Mouse (Mus musculus): ENCODE measurements around the gene Dcbld2. TPM values are rescaled to one million over a fixed set of nuclear protein-coding genes. Genes with fewer than 3 reads are reported as not detected.

Dcbld2 gene
- total and polyA plus RNA-seq, 3 experiments: 2.2 to 3.7 (median 3.3) TPM

GRCm38 (mm10) chr16:58481219-58481905 is 73.1 kb downstream of the Dcbld2 start (continued):
- peak; percentile 52 for TF ChIP-seq BHLHE40 (IDR thresholded peaks at IDR 0.05; ENCODE audit: low read depth, low read length)
- 0 out of 2 replicates have a peak, but pooled peaks have one; percentile 55 for TF ChIP-seq RCOR1 (conservative IDR thresholded peaks at IDR 0.05; ENCODE audit: low read depth, low read length)
- TF ChIP-seq SIN3A (IDR thresholded peaks at IDR 0.05; ENCODE audit: low read length): peak; percentile 78; the same call in 1 of the 2 replicates
- TF ChIP-seq ETS1 (conservative IDR thresholded peaks at IDR 0.05; ENCODE audit: low read depth, low read length): peak; percentile 76
- TF ChIP-seq CHD1 (IDR thresholded peaks at IDR 0.05; ENCODE audit: low read depth, low read length): no peak; the same call in 1 of the 2 replicates
- peak; percentile 86 for TF ChIP-seq CHD2 (IDR thresholded peaks at IDR 0.05; ENCODE audit: low read length)
- TF ChIP-seq POLR2A (IDR thresholded peaks at IDR 0.05; ENCODE audit: low read depth, low read length): no peak; the same call in 1 of the 2 replicates
- TF ChIP-seq PAX5 (IDR thresholded peaks at IDR 0.05; ENCODE audit: low read length): no peak
- TF ChIP-seq UBTF (IDR thresholded peaks at IDR 0.05; ENCODE audit: low read depth, low read length): no peak
- peak; percentile 42; the same call in 1 of the 2 replicates for TF ChIP-seq POLR2AphosphoS2 (IDR thresholded peaks at IDR 0.05; ENCODE audit: low read depth, low read length)
- peak; percentile 57 for TF ChIP-seq JUND (conservative IDR thresholded peaks at IDR 0.05; ENCODE audit: low read depth, low read length)
- peak; percentile 89 for TF ChIP-seq EP300 (IDR thresholded peaks at IDR 0.05; ENCODE audit: low read length)
- no peak for TF ChIP-seq E2F4 (IDR thresholded peaks at IDR 0.05; ENCODE audit: insufficient replicate concordance, low read depth, low read length)

GRCm38 (mm10) chr16:58481906-58482270 is 73.6 kb downstream of the Dcbld2 start:
- peak overlapping the region; percentile 52 for H3K4me2 ChIP-seq (ENCODE audit: insufficient read depth, low read depth, poor library complexity, severe bottlenecking)
- in situ Hi-C loops (cut with MboI; ENCODE audit: low pct_ligation_motif_present, low pct_unique_long_range_greater_than_20kb, low sequenced_read_pairs): no loop called here

GRCm38 (mm10) chr16:58482296-58482695 is 74.1 kb downstream of the Dcbld2 start:
- Histone ChIP-seq H3K27me3 (replicated peaks) (no peaks in the 10 kb centered on the region), H3K4me2 (ENCODE audit: insufficient read depth, low read depth, poor library complexity, severe bottlenecking) (peak overlapping the region; percentile 8; the same call in 1 of the 2 replicates), H3K27ac (ENCODE audit: insufficient read depth, low read depth) (peak overlapping the region; percentile 94), H3K79me2 (replicated peaks; ENCODE audit: control insufficient read depth, extremely low read depth, insufficient read depth, poor library complexity, severe bottlenecking) (peaks cover 22% of the 10 kb centered on the region), H3K9me3 (replicated peaks; ENCODE audit: low read length) (peaks cover 31% of the 10 kb centered on the region), H3K4me3 (replicated peaks in 1 of 3; ENCODE audit: low read depth in 2 of 3, low read length in 2 of 3, poor library complexity in 1 of 3) (no peak overlapping the region), H3K36me3 (replicated peaks in 1 of 2; ENCODE audit: control insufficient read depth in 1 of 2, insufficient read depth in 1 of 2, low read length in 1 of 2) (peaks cover 69 to 88% of the 10 kb centered on the region in 2 experiments), H3K4me1 (ENCODE audit: control insufficient read depth in 1 of 2, insufficient read depth in 2 of 2) (peaks cover 23 to 50% of the 10 kb centered on the region in 2 experiments), H3K9ac (ENCODE audit: insufficient read depth, low read depth) (peak overlapping the region; percentile 26; the same call in 1 of the 2 replicates)
- no peak for TF ChIP-seq JUN (IDR thresholded peaks at IDR 0.05; ENCODE audit: insufficient read depth, low read depth, low read length)
- no peak for TF ChIP-seq JUND (conservative IDR thresholded peaks at IDR 0.05; ENCODE audit: low read depth, low read length)
- TF ChIP-seq GABPA (IDR thresholded peaks at IDR 0.05; ENCODE audit: insufficient replicate concordance, low read depth, low read length): no peak
- TF ChIP-seq IRF4 (IDR thresholded peaks at IDR 0.05; ENCODE audit: low read depth, low read length): no peak
- no peak for TF ChIP-seq NRF1 (IDR thresholded peaks at IDR 0.05; ENCODE audit: low read depth, low read length)
- no peak for TF ChIP-seq USF2 (conservative IDR thresholded peaks at IDR 0.05; ENCODE audit: low read depth, low read length)
- no peak for TF ChIP-seq ELF1 (IDR thresholded peaks at IDR 0.05; ENCODE audit: low read depth, low read length)
- no peak for TF ChIP-seq ZKSCAN1 (IDR thresholded peaks at IDR 0.05; ENCODE audit: borderline replicate concordance, low read depth, low read length)
- TF ChIP-seq ZNF384 (IDR thresholded peaks at IDR 0.05; ENCODE audit: low read depth, low read length): no peak
- TF ChIP-seq TBP (conservative IDR thresholded peaks at IDR 0.05; ENCODE audit: low read depth, low read length): no peak
- TF ChIP-seq MEF2A (IDR thresholded peaks at IDR 0.05; ENCODE audit: borderline replicate concordance, low read depth, low read length): no peak
- no peak for TF ChIP-seq UBTF (IDR thresholded peaks at IDR 0.05; ENCODE audit: low read depth, low read length)
- no peak for TF ChIP-seq PAX5 (IDR thresholded peaks at IDR 0.05; ENCODE audit: low read length)
- TF ChIP-seq KAT2A (IDR thresholded peaks at IDR 0.05; ENCODE audit: insufficient replicate concordance, low read length): no peak
- TF ChIP-seq CTCF (conservative IDR thresholded peaks at IDR 0.05 in 1 of 2, IDR thresholded peaks at IDR 0.05 in 1 of 2; ENCODE audit: low read depth in 2 of 2, low read length in 2 of 2): no peak
- TF ChIP-seq SMC3 (IDR thresholded peaks at IDR 0.05; ENCODE audit: low read depth, low read length): no peak
- TF ChIP-seq NELFE (IDR thresholded peaks at IDR 0.05; ENCODE audit: low read depth, low read length): no peak
- no peak for TF ChIP-seq MAZ (IDR thresholded peaks at IDR 0.05; ENCODE audit: low read depth, low read length)
- dilution Hi-C loops (cut with MboI; ENCODE audit: extremely low pct_ligation_motif_present, extremely low pct_unique_long_range_greater_than_20kb, low sequenced_read_pairs) (no loop called here), in situ Hi-C loops (cut with MboI; ENCODE audit: low pct_ligation_motif_present, low pct_unique_long_range_greater_than_20kb, low sequenced_read_pairs) (no loop called here)
- no peak for DNase-seq (ENCODE audit: extremely low read depth)

More at GRCm38 (mm10) chr16:58481906-58482270, 73.6 kb downstream of the Dcbld2 start:
- no peak for DNase-seq (ENCODE audit: extremely low read depth)
- peaks cover 69 to 88% of the 10 kb centered on the region in 2 experiments for H3K36me3 ChIP-seq (replicated peaks in 1 of 2; ENCODE audit: control insufficient read depth in 1 of 2, insufficient read depth in 1 of 2, low read length in 1 of 2)
- H3K4me1 ChIP-seq (ENCODE audit: control insufficient read depth in 1 of 2, insufficient read depth in 2 of 2): peaks cover 23 to 54% of the 10 kb centered on the region in 2 experiments
- H3K79me2 ChIP-seq (replicated peaks; ENCODE audit: control insufficient read depth, extremely low read depth, insufficient read depth, poor library complexity, severe bottlenecking): peaks cover 22% of the 10 kb centered on the region
- peaks cover 31% of the 10 kb centered on the region for H3K9me3 ChIP-seq (replicated peaks; ENCODE audit: low read length)
- H3K9ac ChIP-seq (ENCODE audit: insufficient read depth, low read depth): peak overlapping the region; percentile 26; the same call in 1 of the 2 replicates
- peak overlapping the region; percentile 94 for H3K27ac ChIP-seq (ENCODE audit: insufficient read depth, low read depth)
- dilution Hi-C loops (cut with MboI; ENCODE audit: extremely low pct_ligation_motif_present, extremely low pct_unique_long_range_greater_than_20kb, low sequenced_read_pairs): no loop called here
- TF ChIP-seq POLR2AphosphoS2 (IDR thresholded peaks at IDR 0.05; ENCODE audit: low read depth, low read length) (no peak), MAFK (IDR thresholded peaks at IDR 0.05; ENCODE audit: insufficient replicate concordance, low read length) (no peak)
- H3K27me3 ChIP-seq (replicated peaks): no peaks in the 10 kb centered on the region
- H3K4me3 ChIP-seq (replicated peaks in 1 of 3; ENCODE audit: low read depth in 2 of 3, low read length in 2 of 3, poor library complexity in 1 of 3): no peak overlapping the region
